Mouse (Mus musculus): ENCODE measurements around the gene Szrd1. TPM values are rescaled to one million over a fixed set of nuclear protein-coding genes. Genes with fewer than 3 reads are reported as not detected.

Gene Szrd1
- polyA plus RNA-seq, 1 experiment: 54.2 TPM

- TF ChIP-seq CTCF (IDR thresholded peaks at IDR 0.05; ENCODE audit: borderline replicate concordance, control insufficient read depth, extremely low read depth, insufficient read depth, low read length, poor library complexity): no peak
- no peak for TF ChIP-seq POLR2A (IDR thresholded peaks at IDR 0.05; ENCODE audit: control insufficient read depth, extremely low read depth, insufficient read depth, low read length, poor library complexity)
- no peaks in the 10 kb centered on the region for H3K4me1 ChIP-seq (replicated peaks; ENCODE audit: control insufficient read depth, insufficient read depth, low read length)
- H3K36me3 ChIP-seq (ENCODE audit: control insufficient read depth, insufficient read depth, low read length): peaks cover 5% of the 10 kb centered on the region; the same call in 1 of the 2 replicates
- 83% methylated on average over 1 of the region's 1 CpGs for WGBS
- no peak for DNase-seq
- H3K4me3 ChIP-seq (ENCODE audit: control insufficient read depth, insufficient read depth, low read length): no peak overlapping the region
- no peak overlapping the region for H3K27ac ChIP-seq (ENCODE audit: control insufficient read depth, insufficient read depth, low read length)
- H3K27me3 ChIP-seq (ENCODE audit: control insufficient read depth, insufficient read depth, low read length): no peaks in the 10 kb centered on the region
Measured at GRCm38 (mm10) chr4:141123065-141123464, 16.5 kb downstream of the Szrd1 start.

GRCm38 (mm10) chr4:141122663-141123062, 16.9 kb downstream of the Szrd1 start:
- H3K27ac ChIP-seq (ENCODE audit: control insufficient read depth, insufficient read depth, low read length): no peak overlapping the region
- 87% methylated on average over 7 of the region's 7 CpGs for WGBS
- H3K27me3 ChIP-seq (ENCODE audit: control insufficient read depth, insufficient read depth, low read length): no peaks in the 10 kb centered on the region
- H3K4me3 ChIP-seq (ENCODE audit: control insufficient read depth, insufficient read depth, low read length): no peak overlapping the region
- TF ChIP-seq POLR2A (IDR thresholded peaks at IDR 0.05; ENCODE audit: control insufficient read depth, extremely low read depth, insufficient read depth, low read length, poor library complexity): no peak
- TF ChIP-seq CTCF (IDR thresholded peaks at IDR 0.05; ENCODE audit: borderline replicate concordance, control insufficient read depth, extremely low read depth, insufficient read depth, low read length, poor library complexity): no peak
- no peaks in the 10 kb centered on the region for H3K4me1 ChIP-seq (replicated peaks; ENCODE audit: control insufficient read depth, insufficient read depth, low read length)
- no peak for DNase-seq
- H3K36me3 ChIP-seq (ENCODE audit: control insufficient read depth, insufficient read depth, low read length): peaks cover 7% of the 10 kb centered on the region

- no peak overlapping the region for H3K4me3 ChIP-seq (ENCODE audit: control insufficient read depth, insufficient read depth, low read length)
- H3K27me3 ChIP-seq (ENCODE audit: control insufficient read depth, insufficient read depth, low read length): no peaks in the 10 kb centered on the region
- H3K27ac ChIP-seq (ENCODE audit: control insufficient read depth, insufficient read depth, low read length): no peak overlapping the region
- TF ChIP-seq POLR2A (IDR thresholded peaks at IDR 0.05; ENCODE audit: control insufficient read depth, extremely low read depth, insufficient read depth, low read length, poor library complexity): no peak
- peak; percentile 87; the same call in 1 of the 2 replicates for TF ChIP-seq CTCF (IDR thresholded peaks at IDR 0.05; ENCODE audit: borderline replicate concordance, control insufficient read depth, extremely low read depth, insufficient read depth, low read length, poor library complexity)
- DNase-seq: peak; percentile 67
- peaks cover 22% of the 10 kb centered on the region for H3K36me3 ChIP-seq (ENCODE audit: control insufficient read depth, insufficient read depth, low read length)
- 57% methylated on average over 11 of the region's 11 CpGs for WGBS
- no peaks in the 10 kb centered on the region for H3K4me1 ChIP-seq (replicated peaks; ENCODE audit: control insufficient read depth, insufficient read depth, low read length)
Measured at GRCm38 (mm10) chr4:141120700-141121099, 18.9 kb downstream of the Szrd1 start.

DNA sequence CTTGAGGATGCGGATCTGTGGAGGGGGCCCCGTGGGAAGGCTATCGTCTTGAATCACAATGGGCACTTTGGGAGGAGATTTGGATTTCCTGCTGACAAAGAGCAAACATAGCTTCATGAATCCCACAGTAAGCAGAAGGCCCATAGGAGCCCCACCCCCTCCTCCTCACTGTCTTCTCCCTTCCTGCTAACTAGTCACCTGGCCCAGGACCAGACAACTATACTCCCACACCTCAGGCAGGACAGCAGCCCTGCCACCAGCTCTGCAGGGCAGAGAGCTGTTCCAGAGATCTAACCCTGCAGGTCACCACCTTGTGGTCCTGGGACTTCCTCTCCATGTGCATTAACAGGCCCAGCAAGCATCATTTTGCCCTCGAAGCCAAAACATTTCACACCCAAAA, 20.9 kb downstream of the Szrd1 start:
- H3K36me3 ChIP-seq (ENCODE audit: control insufficient read depth, insufficient read depth, low read length): peaks cover 37% of the 10 kb centered on the region
- H3K27ac ChIP-seq (ENCODE audit: control insufficient read depth, insufficient read depth, low read length): no peak overlapping the region
- 77% methylated on average over 4 of the region's 4 CpGs for WGBS
- no peaks in the 10 kb centered on the region for H3K4me1 ChIP-seq (replicated peaks; ENCODE audit: control insufficient read depth, insufficient read depth, low read length)
- no peak overlapping the region for H3K4me3 ChIP-seq (ENCODE audit: control insufficient read depth, insufficient read depth, low read length)
- no peak for DNase-seq
- TF ChIP-seq CTCF (IDR thresholded peaks at IDR 0.05; ENCODE audit: borderline replicate concordance, control insufficient read depth, extremely low read depth, insufficient read depth, low read length, poor library complexity) (no peak), POLR2A (IDR thresholded peaks at IDR 0.05; ENCODE audit: control insufficient read depth, extremely low read depth, insufficient read depth, low read length, poor library complexity) (no peak)
- H3K27me3 ChIP-seq (ENCODE audit: control insufficient read depth, insufficient read depth, low read length): no peaks in the 10 kb centered on the region

GRCm38 (mm10) chr4:141115398-141115797, 24.2 kb downstream of the Szrd1 start:
- no peak overlapping the region for H3K4me3 ChIP-seq (ENCODE audit: control insufficient read depth, insufficient read depth, low read length)
- DNase-seq: no peak

GRCm38 (mm10) chr4:141114521-141114981, 25.0 kb downstream of the Szrd1 start:
- no peak for TF ChIP-seq POLR2A (IDR thresholded peaks at IDR 0.05; ENCODE audit: control insufficient read depth, extremely low read depth, insufficient read depth, low read length, poor library complexity)
- TF ChIP-seq CTCF (IDR thresholded peaks at IDR 0.05; ENCODE audit: borderline replicate concordance, control insufficient read depth, extremely low read depth, insufficient read depth, low read length, poor library complexity): no peak
- no peaks in the 10 kb centered on the region for H3K4me1 ChIP-seq (replicated peaks; ENCODE audit: control insufficient read depth, insufficient read depth, low read length)
- H3K36me3 ChIP-seq (ENCODE audit: control insufficient read depth, insufficient read depth, low read length): peaks cover 37% of the 10 kb centered on the region
- no peak for DNase-seq
- no peak overlapping the region for H3K27ac ChIP-seq (ENCODE audit: control insufficient read depth, insufficient read depth, low read length)
- H3K4me3 ChIP-seq (ENCODE audit: control insufficient read depth, insufficient read depth, low read length): no peak overlapping the region
- H3K27me3 ChIP-seq (ENCODE audit: control insufficient read depth, insufficient read depth, low read length): no peaks in the 10 kb centered on the region
- WGBS: 98% methylated on average over 6 of the region's 6 CpGs

More at GRCm38 (mm10) chr4:141115398-141115797, 24.2 kb downstream of the Szrd1 start:
- Histone ChIP-seq H3K36me3 (ENCODE audit: control insufficient read depth, insufficient read depth, low read length) (peaks cover 37% of the 10 kb centered on the region), H3K4me1 (replicated peaks; ENCODE audit: control insufficient read depth, insufficient read depth, low read length) (no peaks in the 10 kb centered on the region), H3K27me3 (ENCODE audit: control insufficient read depth, insufficient read depth, low read length) (no peaks in the 10 kb centered on the region), H3K27ac (ENCODE audit: control insufficient read depth, insufficient read depth, low read length) (no peak overlapping the region)
- no peak for TF ChIP-seq CTCF (IDR thresholded peaks at IDR 0.05; ENCODE audit: borderline replicate concordance, control insufficient read depth, extremely low read depth, insufficient read depth, low read length, poor library complexity)
- no peak for TF ChIP-seq POLR2A (IDR thresholded peaks at IDR 0.05; ENCODE audit: control insufficient read depth, extremely low read depth, insufficient read depth, low read length, poor library complexity)
- WGBS: 98% methylated on average over 8 of the region's 8 CpGs

DNA sequence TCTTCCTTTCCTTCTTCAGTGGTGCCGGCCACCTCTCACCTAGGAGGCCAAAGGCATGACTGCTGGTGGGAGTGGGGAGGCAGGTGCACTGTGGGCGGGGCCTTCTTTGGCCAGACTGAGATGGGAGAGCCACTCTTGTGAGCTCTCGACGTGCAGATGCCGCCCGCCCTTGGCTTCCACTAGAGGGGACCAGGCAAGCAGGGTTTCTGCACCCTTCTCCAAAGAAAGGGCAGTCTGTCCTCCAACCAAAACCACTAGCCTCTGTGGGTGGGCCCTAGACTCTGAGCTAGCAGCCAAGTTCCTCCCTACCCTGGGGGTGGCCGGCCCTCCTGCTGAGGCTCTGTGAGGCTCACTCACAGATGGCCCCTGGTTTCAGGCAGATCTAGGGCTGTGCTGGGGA, 25.7 kb downstream of the Szrd1 start:
- Histone ChIP-seq H3K36me3 (ENCODE audit: control insufficient read depth, insufficient read depth, low read length) (peaks cover 37% of the 10 kb centered on the region), H3K27ac (ENCODE audit: control insufficient read depth, insufficient read depth, low read length) (no peak overlapping the region)
- 91% methylated on average over 7 of the region's 7 CpGs for WGBS

More for the DNA sequence above, 25.7 kb downstream of the Szrd1 start:
- Histone ChIP-seq H3K27me3 (ENCODE audit: control insufficient read depth, insufficient read depth, low read length) (no peaks in the 10 kb centered on the region), H3K4me3 (ENCODE audit: control insufficient read depth, insufficient read depth, low read length) (no peak overlapping the region), H3K4me1 (replicated peaks; ENCODE audit: control insufficient read depth, insufficient read depth, low read length) (no peaks in the 10 kb centered on the region)
- no peak for DNase-seq
- TF ChIP-seq POLR2A (IDR thresholded peaks at IDR 0.05; ENCODE audit: control insufficient read depth, extremely low read depth, insufficient read depth, low read length, poor library complexity) (no peak), CTCF (IDR thresholded peaks at IDR 0.05; ENCODE audit: borderline replicate concordance, control insufficient read depth, extremely low read depth, insufficient read depth, low read length, poor library complexity) (no peak)

All from thymus, adult 2 months (tissue).